Mouse (Mus musculus) megakaryocyte, embryonic 14.5 days (primary cell): ENCODE measurements around the gene Fnbp1. TPM values are rescaled to one million over a fixed set of nuclear protein-coding genes. Genes with fewer than 3 reads are reported as not detected.
"Not testable (repeated sequence)": the region's sequence is repeated elsewhere in the genome, so short reads cannot be mapped to it uniquely, and the experiment has no call there.

Source experiments
- H3K27me3 ChIP-seq: replicated peaks from 2 replicates; pipeline ENCODE3; 2012; ENCODE audit warnings: inconsistent platforms
- H3K36me3 ChIP-seq: replicated peaks from 2 replicates; pipeline ENCODE3; 2012; ENCODE audit warnings: low read length, inconsistent platforms, mixed read lengths
- H3K4me1 ChIP-seq: 2 replicates; pipeline ENCODE4 v1.6.1; 2012; ENCODE audit warnings: inconsistent platforms
- H3K4me3 ChIP-seq: replicated peaks from 2 replicates; pipeline ENCODE3; 2012; ENCODE audit warnings: moderate library complexity, mild to moderate bottlenecking, inconsistent platforms
- H3K9me3 ChIP-seq: 2 replicates; pipeline ENCODE4 v1.6.1; 2012; ENCODE audit warnings: inconsistent platforms
- FLI1 ChIP-seq: IDR thresholded peaks from 2 replicates; pipeline ENCODE4 v1.6.1; 2012; ENCODE audit warnings: low read length, inconsistent platforms, mixed read lengths
- GATA1 ChIP-seq: IDR thresholded peaks from 3 replicates; pipeline ENCODE4 v1.6.1; 2012; ENCODE audit warnings: mixed read lengths, low read length, inconsistent platforms, borderline replicate concordance
- polyA plus RNA-seq: library from polyadenylated mRNA; stranded (reverse); fragments of >175 nt; gene quantifications from 2 replicates; pipeline ENCODE4 v1.2.3, GENCODE M21; 2012; ENCODE audit warnings: low replicate concordance; ENCODE audit not compliant: insufficient read depth

Gene Fnbp1
- polyA plus RNA-seq = 44.7 and 52.5 TPM in 2 replicates

- Histone ChIP-seq H3K36me3 (peaks cover 30% of the 10 kb centered on the region), H3K4me3 (peak within 1 kb of the TSS; percentile 98), H3K27me3 (no peaks in the 10 kb centered on the region), H3K4me1 (peaks cover 87% of the 10 kb centered on the region), H3K9me3 (no peaks in the 10 kb centered on the region)
- no peak for TF ChIP-seq FLI1
- TF ChIP-seq GATA1 = no peak
Measured at GRCm38 (mm10) chr2:31141867-31142454, at the start of gene Fnbp1. Fnbp1 (minus strand) TSS chr2:31142008.

DNA sequence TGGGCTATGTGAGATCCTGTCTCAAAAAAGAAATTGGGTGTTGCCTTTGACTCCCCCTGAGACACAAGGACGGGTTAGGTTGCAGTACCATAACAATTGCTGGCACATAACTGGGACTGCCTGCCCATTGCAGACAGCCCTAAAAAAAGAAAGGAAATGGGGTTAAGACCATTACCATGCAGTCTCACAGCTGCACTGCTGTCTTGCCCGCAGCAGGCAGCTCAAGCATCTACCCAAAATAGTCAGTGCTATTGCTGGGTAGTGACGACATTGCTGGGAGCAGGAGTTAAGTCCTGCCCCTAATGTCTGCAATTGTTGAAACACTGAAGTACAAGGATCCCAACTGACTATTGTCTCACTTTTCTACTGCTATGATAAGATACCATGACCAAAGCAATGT, 47.8 kb upstream of the Fnbp1 start:
- TF ChIP-seq FLI1 = no peak
- TF ChIP-seq GATA1 = no peak
- H3K4me3 ChIP-seq = peak overlapping the region; percentile 33
- H3K36me3 ChIP-seq = peaks cover 94% of the 10 kb centered on the region
- H3K4me1 ChIP-seq = peaks cover 36% of the 10 kb centered on the region
- H3K9me3 ChIP-seq = peaks cover 13% of the 10 kb centered on the region
- no peaks in the 10 kb centered on the region for H3K27me3 ChIP-seq

- no peak for TF ChIP-seq FLI1
- TF ChIP-seq GATA1 = no peak
- peaks cover 13% of the 10 kb centered on the region for H3K9me3 ChIP-seq
- H3K27me3 ChIP-seq = no peaks in the 10 kb centered on the region
- H3K4me3 ChIP-seq = no peak overlapping the region
- H3K36me3 ChIP-seq = peaks cover 94% of the 10 kb centered on the region
- H3K4me1 ChIP-seq = peaks cover 36% of the 10 kb centered on the region
Measured at GRCm38 (mm10) chr2:31188691-31189090, 46.9 kb upstream of the Fnbp1 start.

GRCm38 (mm10) chr2:31183830-31184229, 42.0 kb upstream of the Fnbp1 start:
- Histone ChIP-seq H3K9me3 (no peaks in the 10 kb centered on the region), H3K4me3 (no peak overlapping the region)

DNA sequence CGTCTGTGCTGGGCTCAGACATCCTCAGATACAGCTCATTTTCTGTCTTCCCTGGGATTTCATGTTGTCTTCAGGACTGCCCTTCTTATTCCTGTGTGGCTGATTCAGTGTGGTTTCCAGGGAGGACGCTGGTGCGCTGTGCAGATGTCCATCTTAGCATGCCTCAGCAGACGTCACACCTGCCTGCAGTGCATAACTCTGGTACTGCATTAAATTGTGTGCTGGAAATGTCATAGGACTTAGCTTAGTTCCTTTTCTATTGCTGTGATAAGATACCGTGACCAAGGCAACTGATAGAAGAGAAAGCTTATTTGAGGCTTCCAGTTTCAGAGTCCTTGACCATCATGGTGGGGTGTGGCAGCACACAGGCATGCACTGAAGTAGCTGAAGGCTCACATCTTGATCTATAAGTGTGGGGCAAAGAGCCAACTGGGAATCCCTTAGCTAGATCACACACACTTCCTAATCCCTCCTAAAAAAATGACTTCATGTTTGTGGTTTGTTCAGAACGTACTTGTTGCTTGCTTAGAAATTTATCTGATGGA, 41.0 kb upstream of the Fnbp1 start:
- TF ChIP-seq GATA1 (no peak), FLI1 (no peak)
- peaks cover 93% of the 10 kb centered on the region for H3K36me3 ChIP-seq
- H3K9me3 ChIP-seq = no peaks in the 10 kb centered on the region
- H3K4me3 ChIP-seq = no peak overlapping the region
- H3K4me1 ChIP-seq = peaks cover 86% of the 10 kb centered on the region
- H3K27me3 ChIP-seq = no peaks in the 10 kb centered on the region

More at GRCm38 (mm10) chr2:31183830-31184229, 42.0 kb upstream of the Fnbp1 start:
- TF ChIP-seq FLI1 (no peak), GATA1 (no peak)
- Histone ChIP-seq H3K36me3 (peaks cover 93% of the 10 kb centered on the region), H3K27me3 (no peaks in the 10 kb centered on the region), H3K4me1 (peaks cover 77% of the 10 kb centered on the region)

- Histone ChIP-seq H3K4me1 (peaks cover 76% of the 10 kb centered on the region), H3K4me3 (peak overlapping the region; percentile 74), H3K9me3 (no peaks in the 10 kb centered on the region), H3K27me3 (no peaks in the 10 kb centered on the region), H3K36me3 (peaks cover 93% of the 10 kb centered on the region)
- TF ChIP-seq FLI1 = no peak
Measured at GRCm38 (mm10) chr2:31180081-31180551, 38.3 kb upstream of the Fnbp1 start.

DNA sequence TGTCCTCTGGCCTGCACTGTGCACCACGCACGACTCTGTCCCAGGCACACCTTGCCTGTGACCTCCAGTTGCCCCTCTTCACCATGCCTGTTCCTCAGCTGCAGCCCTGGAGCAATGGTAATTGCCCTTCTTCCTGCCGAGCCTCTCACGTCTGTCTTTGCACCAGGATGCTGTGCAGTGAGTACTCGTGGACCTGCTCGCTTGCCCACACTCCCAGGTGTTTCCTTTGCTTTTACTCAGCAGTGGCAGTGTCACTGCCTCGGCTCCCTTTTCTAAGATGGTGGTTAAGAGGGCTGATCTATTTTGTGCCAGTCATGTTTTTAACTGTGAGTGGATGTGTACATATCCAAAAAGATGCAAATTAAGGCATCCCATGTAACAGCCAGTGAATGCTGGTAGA, 37.7 kb upstream of the Fnbp1 start:
- Histone ChIP-seq H3K27me3 (no peaks in the 10 kb centered on the region), H3K4me1 (peaks cover 70% of the 10 kb centered on the region), H3K4me3 (peak overlapping the region; percentile 79), H3K9me3 (no peaks in the 10 kb centered on the region), H3K36me3 (peaks cover 92% of the 10 kb centered on the region)
- TF ChIP-seq FLI1 (no peak), GATA1 (no peak)

DNA sequence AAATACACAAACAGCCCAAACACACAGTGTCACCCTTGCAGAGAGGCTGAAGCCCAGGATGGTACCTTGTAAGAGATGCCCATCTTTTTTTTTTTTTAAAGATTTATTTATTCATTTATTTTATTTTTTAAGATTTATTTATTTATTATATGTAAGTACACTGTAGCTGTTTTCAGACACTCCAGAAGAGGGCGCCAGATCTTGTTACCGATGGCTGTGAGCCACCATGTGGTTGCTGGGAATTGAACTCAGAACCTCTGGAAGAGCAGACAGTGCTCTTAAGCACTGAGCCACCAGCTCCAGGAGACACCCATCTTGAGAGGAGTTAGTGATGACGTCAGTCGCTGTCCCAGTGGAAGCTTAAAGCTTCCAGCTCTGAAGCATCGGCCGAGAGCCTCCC, 36.8 kb upstream of the Fnbp1 start:
- H3K9me3 ChIP-seq, H3K27me3 ChIP-seq, H3K4me3 ChIP-seq: not testable (repeated sequence)
- peaks cover 74% of the 10 kb centered on the region for H3K4me1 ChIP-seq
- H3K36me3 ChIP-seq = peaks cover 92% of the 10 kb centered on the region

GRCm38 (mm10) chr2:31173290-31173689, 31.5 kb upstream of the Fnbp1 start:
- TF ChIP-seq FLI1 (no peak), GATA1 (no peak)

GRCm38 (mm10) chr2:31172536-31172935, 30.7 kb upstream of the Fnbp1 start:
- no peaks in the 10 kb centered on the region for H3K9me3 ChIP-seq
- no peaks in the 10 kb centered on the region for H3K27me3 ChIP-seq
- peaks cover 71% of the 10 kb centered on the region for H3K4me1 ChIP-seq
- H3K4me3 ChIP-seq = peak overlapping the region; percentile 87
- TF ChIP-seq GATA1 = no peak
- no peak for TF ChIP-seq FLI1
- peaks cover 98% of the 10 kb centered on the region for H3K36me3 ChIP-seq

More at GRCm38 (mm10) chr2:31173290-31173689, 31.5 kb upstream of the Fnbp1 start:
- H3K4me1 ChIP-seq = peaks cover 75% of the 10 kb centered on the region
- peaks cover 98% of the 10 kb centered on the region for H3K36me3 ChIP-seq
- H3K4me3 ChIP-seq = no peak overlapping the region
- no peaks in the 10 kb centered on the region for H3K27me3 ChIP-seq
- H3K9me3 ChIP-seq = no peaks in the 10 kb centered on the region

- peak overlapping the region; percentile 87 for H3K4me3 ChIP-seq
- peaks cover 98% of the 10 kb centered on the region for H3K36me3 ChIP-seq
- TF ChIP-seq FLI1 = no peak
- TF ChIP-seq GATA1 = no peak
- peaks cover 70% of the 10 kb centered on the region for H3K4me1 ChIP-seq
- H3K27me3 ChIP-seq = no peaks in the 10 kb centered on the region
- H3K9me3 ChIP-seq = no peaks in the 10 kb centered on the region
Measured at GRCm38 (mm10) chr2:31172001-31172400, 30.2 kb upstream of the Fnbp1 start.
